ENCODE assay signal across 25 mouse cellular contexts in the genomic region with DNA sequence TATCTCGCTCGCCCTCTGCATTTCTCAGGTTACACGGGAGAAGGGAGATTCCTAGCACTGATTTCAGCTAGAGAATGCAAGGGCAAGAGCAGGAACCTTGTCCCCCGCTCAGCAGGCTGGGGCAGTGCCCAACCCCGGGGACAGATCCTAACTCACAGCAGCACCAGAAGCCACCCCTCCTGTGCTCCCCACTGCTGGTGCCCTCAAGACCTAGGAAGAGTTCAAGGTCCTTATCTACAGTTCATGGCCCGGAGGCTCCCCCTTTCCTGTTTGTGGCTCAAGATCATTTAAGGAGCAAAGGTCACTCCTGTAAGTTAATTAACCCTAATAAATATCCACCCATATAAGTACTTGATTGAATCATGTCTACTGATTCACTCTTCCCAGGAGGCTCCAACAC. TPM values are rescaled to one million over a fixed set of nuclear protein-coding genes. Genes with fewer than 3 reads are reported as not detected.
DNase-seq lines count a peak whose midpoint lies in the region; ATAC-seq lines count a peak whose summit lies in the region.
"Had no signal": no experiment of that assay in that cellular context is flagged by ENCODE, and none has a peak within 500 bp of the region (broad histone marks: within the 10 kb centered on the region; RNA-seq: fewer than 3 reads in every experiment).

No protein-coding gene starts in this region.

- H3K9ac ChIP-seq in intestine, embryonic 16.5 days (ENCODE audit: low read depth, low read length): 0 out of 2 replicates have a peak overlapping the region, but pooled peaks have one; percentile 3
- H3K9ac ChIP-seq: embryonic facial prominence, embryonic 12.5 days; forebrain, embryonic 13.5 days; forebrain, embryonic 15.5 days; forebrain, postnatal 0 days had no signal

- peak overlapping the region; percentile 30; the same call in 1 of the 2 replicates for H3K27ac ChIP-seq in embryonic facial prominence, embryonic 10.5 days (replicated peaks)
- H3K27ac ChIP-seq in intestine, embryonic 16.5 days (ENCODE audit: low read length): peak overlapping the region; percentile 69; the same call in 1 of the 2 replicates
- peak overlapping the region; percentile 11; the same call in 1 of the 2 replicates for H3K27ac ChIP-seq in limb, embryonic 10.5 days
- H3K27ac ChIP-seq: embryonic facial prominence, embryonic 12.5 days; forebrain, embryonic 13.5 days; forebrain, embryonic 15.5 days had no signal

- H3K36me3 ChIP-seq in embryonic facial prominence, embryonic 10.5 days (replicated peaks): no peaks in the 10 kb centered on the region
- no peaks in the 10 kb centered on the region for H3K36me3 ChIP-seq in intestine, embryonic 16.5 days (ENCODE audit: control insufficient read depth, insufficient read depth, low read length)
- no peaks in the 10 kb centered on the region for H3K36me3 ChIP-seq in limb, embryonic 10.5 days
- H3K36me3 ChIP-seq: embryonic facial prominence, embryonic 12.5 days; forebrain, embryonic 15.5 days; G1E had no signal

- peak; percentile 89 for ATAC-seq in intestine, embryonic 16.5 days
- ATAC-seq: activated CD4-positive, CD25-positive, alpha-beta regulatory T cell, adult 4 months; CD4-positive, CD25-positive, alpha-beta regulatory T cell, adult 4 months; forebrain, embryonic 13.5 days; forebrain, embryonic 15.5 days; forebrain, postnatal 0 days; Patski had no signal

- peak; percentile 20 for DNase-seq in embryonic facial prominence, embryonic 10.5 days (ENCODE audit: low spot score)
- DNase-seq in limb, embryonic 10.5 days (ENCODE audit: low spot score): no peak
- no peak for DNase-seq in kidney, adult 11 months
- DNase-seq in gastrocnemius, adult 8-10 months (ENCODE audit: low spot score in 2 of 2): no peak
- no peak for DNase-seq in thymus, postnatal 4 days
- DNase-seq: adrenal gland, adult 8-10 months; adrenal gland, postnatal 14 days; adrenal gland, postnatal 36 days; B cell, adult 2 months; cerebellum, adult 11-12 months; cerebellum, adult 2 months; cerebellum, adult 9-10 months; cerebellum, postnatal 10 days; cerebellum, postnatal 25 days; embryo, embryonic 11 days; forebrain, postnatal 0 days had no signal

- H3K4me1 ChIP-seq in embryonic facial prominence, embryonic 10.5 days: peaks cover 18% of the 10 kb centered on the region
- no peaks in the 10 kb centered on the region; the same call in 1 of the 2 replicates for H3K4me1 ChIP-seq in intestine, embryonic 16.5 days (ENCODE audit: control insufficient read depth, insufficient read depth, low read length)
- peaks cover 11% of the 10 kb centered on the region for H3K4me1 ChIP-seq in limb, embryonic 10.5 days
- H3K4me1 ChIP-seq: forebrain, embryonic 13.5 days; forebrain, embryonic 15.5 days had no signal

- H3K4me3 ChIP-seq in embryonic facial prominence, embryonic 10.5 days: no peak overlapping the region
- no peak overlapping the region for H3K4me3 ChIP-seq in intestine, embryonic 16.5 days (ENCODE audit: low read length)
- H3K4me3 ChIP-seq in limb, embryonic 10.5 days: no peak overlapping the region
- H3K4me3 ChIP-seq: embryonic facial prominence, embryonic 12.5 days; forebrain, embryonic 13.5 days; forebrain, embryonic 15.5 days had no signal

- 46% methylated on average over 6 of the region's 6 CpGs for WGBS in embryonic facial prominence, embryonic 10.5 days
- WGBS in intestine, embryonic 16.5 days: 56% methylated on average over 6 of the region's 6 CpGs
- 67% methylated on average over 6 of the region's 6 CpGs for WGBS in limb, embryonic 10.5 days

- no peaks in the 10 kb centered on the region for H3K9me3 ChIP-seq in embryonic facial prominence, embryonic 10.5 days
- no peaks in the 10 kb centered on the region for H3K9me3 ChIP-seq in intestine, embryonic 16.5 days (ENCODE audit: control insufficient read depth, low read length)
- no peaks in the 10 kb centered on the region for H3K9me3 ChIP-seq in limb, embryonic 10.5 days (replicated peaks)
- H3K9me3 ChIP-seq: embryonic facial prominence, embryonic 12.5 days; forebrain, embryonic 13.5 days; forebrain, embryonic 15.5 days had no signal

- no peaks in the 10 kb centered on the region for H3K27me3 ChIP-seq in embryonic facial prominence, embryonic 10.5 days (replicated peaks; ENCODE audit: low read depth, poor library complexity, severe bottlenecking)
- H3K27me3 ChIP-seq in intestine, embryonic 16.5 days (replicated peaks; ENCODE audit: control insufficient read depth, insufficient read depth, low read length): no peaks in the 10 kb centered on the region
- H3K27me3 ChIP-seq in limb, embryonic 10.5 days (ENCODE audit: low read depth, poor library complexity, severe bottlenecking): no peaks in the 10 kb centered on the region
- H3K27me3 ChIP-seq: CH12.LX; embryonic facial prominence, embryonic 12.5 days; forebrain, embryonic 13.5 days; forebrain, embryonic 15.5 days; Patski had no signal

- H3K4me2 ChIP-seq in intestine, embryonic 16.5 days (ENCODE audit: low read depth, low read length): no peak overlapping the region
- H3K4me2 ChIP-seq: embryonic facial prominence, embryonic 12.5 days; forebrain, embryonic 13.5 days; forebrain, embryonic 15.5 days had no signal

RNA-seq across cellular contexts. Expression of a gene that starts 47.4 kb away (rescaled TPM):
- 148 and 155 TPM in 2 replicates for polyA plus RNA-seq in embryonic facial prominence, embryonic 10.5 days (2016; fragmentation: Nextera tagmentation; extraction: Ambion mirVana)
- polyA plus RNA-seq in intestine, embryonic 16.5 days (2015; fragmentation: Nextera tagmentation; extraction: Ambion mirVana): 234 and 236 TPM in 2 replicates
- polyA plus RNA-seq in limb, embryonic 10.5 days (2016; fragmentation: Nextera tagmentation; extraction: Ambion mirVana): 130 and 143 TPM in 2 replicates
- total RNA-seq in gastrocnemius, adult 8-10 months (2022): 10 to 100 TPM; 16.3 to 23.9 (median 19.2) TPM

Comparison
In these comparisons a context has a peak if more than half of its experiments do, and no peak if none do; other contexts are left out.
1. H3K27ac ChIP-seq: peak in every context shown above with its lines; median percentile 69 in intestine, embryonic 16.5 days; 30 in embryonic facial prominence, embryonic 10.5 days; 11 in limb, embryonic 10.5 days.